Mouse (Mus musculus) MEL (cell line): ENCODE measurements at regions not wholly inside any gene's neighbourhood (a gene's known extent, or its start where the extent isn't known, plus 50 kb on each side); places are given as distances from the start of the nearest gene placed in this dataset.

Experiments used
- DNase-seq: peaks from one replicate; pipeline ENCODE4 v3.0.0; 2011; ENCODE audit warnings: low read depth, low spot score
- H3K27ac ChIP-seq: 2 replicates; pipeline ENCODE4 v1.5.1; 2012; ENCODE audit warnings: low read depth, mild to moderate bottlenecking, control low read depth, low read length, moderate library complexity; ENCODE audit not compliant: control insufficient read depth
- H3K27me3 ChIP-seq, 2 experiments: fragments of 150-350 bp in 1 of 2; sonication (generic) in 1 of 2; 2 replicates each; pipeline ENCODE4 v1.6.1; 2012; ENCODE audit warnings: low read length in 2 of 2, mild to moderate bottlenecking in 2 of 2, improper control_type of control experiment in 1 of 2, moderate library complexity in 1 of 2; ENCODE audit not compliant: insufficient read depth in 2 of 2, control insufficient read depth in 1 of 2
- H3K36me3 ChIP-seq, 2 experiments: 2 replicates each; pipeline ENCODE4 v1.6.1; 2012 to 2014; ENCODE audit warnings: low read length in 2 of 2, improper control_type of control experiment in 1 of 2, inconsistent platforms in 1 of 2, mild to moderate bottlenecking in 1 of 2; ENCODE audit not compliant: insufficient read depth in 2 of 2, control insufficient read depth in 1 of 2
- H3K4me1 ChIP-seq, 2 experiments: fragments of 150-350 bp in 1 of 2; sonication (generic) in 1 of 2; 2 replicates each; pipeline ENCODE4 v1.6.1; 2012; ENCODE audit warnings: low read length in 2 of 2, improper control_type of control experiment in 1 of 2, mild to moderate bottlenecking in 1 of 2; ENCODE audit not compliant: insufficient read depth in 2 of 2, control insufficient read depth in 1 of 2
- H3K4me3 ChIP-seq, 2 experiments: fragments of 150-350 bp in 1 of 2; sonication (generic) in 1 of 2; 2 replicates each; pipeline ENCODE4 v1.5.1; 2012; ENCODE audit warnings: low read depth in 2 of 2, low read length in 2 of 2, mild to moderate bottlenecking in 2 of 2, moderate library complexity in 2 of 2, control low read depth in 1 of 2, improper control_type of control experiment in 1 of 2; ENCODE audit not compliant: control insufficient read depth in 1 of 2, insufficient read depth in 1 of 2
- H3K79me2 ChIP-seq: 2 replicates; pipeline ENCODE4 v1.6.1; 2012; ENCODE audit warnings: mild to moderate bottlenecking, low read length, moderate library complexity; ENCODE audit not compliant: control insufficient read depth, poor library complexity, insufficient read depth
- H3K9ac ChIP-seq: 2 replicates; pipeline ENCODE4 v1.6.1; 2012; ENCODE audit warnings: low read depth, mild to moderate bottlenecking, control low read depth, low read length, moderate library complexity; ENCODE audit not compliant: control insufficient read depth, poor library complexity, severe bottlenecking
- H3K9me3 ChIP-seq: fragments of 150-350 bp; sonication (generic); replicated peaks from 2 replicates; pipeline ENCODE4 v1.6.1; 2012; ENCODE audit warnings: mild to moderate bottlenecking, low read length, improper control_type of control experiment, moderate library complexity; ENCODE audit not compliant: insufficient read depth
- CHD1 ChIP-seq: IDR thresholded peaks from 2 replicates; pipeline ENCODE4 v1.6.1; 2012; ENCODE audit warnings: low read depth, mild to moderate bottlenecking, inconsistent platforms, low read length, improper control_type of control experiment
- CHD2 ChIP-seq: IDR thresholded peaks from 2 replicates; pipeline ENCODE4 v1.6.1; 2011; ENCODE audit warnings: low read length, improper control_type of control experiment
- E2F4 ChIP-seq: IDR thresholded peaks from 2 replicates; pipeline ENCODE4 v1.6.1; 2011; ENCODE audit warnings: low read depth, low read length, improper control_type of control experiment, borderline replicate concordance
- ELF1 ChIP-seq: IDR thresholded peaks from 2 replicates; pipeline ENCODE4 v1.6.1; 2014; ENCODE audit warnings: low read depth, mild to moderate bottlenecking, inconsistent platforms, low read length, improper control_type of control experiment, moderate library complexity
- EP300 ChIP-seq, 2 experiments: IDR thresholded peaks; 2 replicates each; pipeline ENCODE4 v1.6.1; 2011; ENCODE audit warnings: improper control_type of control experiment in 2 of 2, low read length in 2 of 2, low read depth in 1 of 2, mild to moderate bottlenecking in 1 of 2
- GATA1 ChIP-seq: IDR thresholded peaks from 2 replicates; pipeline ENCODE4 v1.6.1; 2011; ENCODE audit warnings: low read depth, low read length, improper control_type of control experiment
- HCFC1 ChIP-seq: IDR thresholded peaks from 2 replicates; pipeline ENCODE4 v1.6.1; 2012; ENCODE audit warnings: low read depth, mild to moderate bottlenecking, inconsistent platforms, low read length, improper control_type of control experiment, moderate library complexity
- KAT2A ChIP-seq: conservative IDR thresholded peaks from 2 replicates; pipeline ENCODE4 v1.6.1; 2012; ENCODE audit warnings: low read depth, low read length, improper control_type of control experiment, inconsistent platforms
- MAX ChIP-seq: IDR thresholded peaks from 2 replicates; pipeline ENCODE4 v1.6.1; 2011; ENCODE audit warnings: low read length, improper control_type of control experiment
- MAZ ChIP-seq: IDR thresholded peaks from 2 replicates; pipeline ENCODE4 v1.6.1; 2012; ENCODE audit warnings: low read depth, mild to moderate bottlenecking, inconsistent platforms, low read length, improper control_type of control experiment
- NELFE ChIP-seq: IDR thresholded peaks from 2 replicates; pipeline ENCODE4 v1.6.1; 2011; ENCODE audit warnings: low read depth, low read length, improper control_type of control experiment
- NRF1 ChIP-seq: IDR thresholded peaks from 2 replicates; pipeline ENCODE4 v1.6.1; 2014; ENCODE audit warnings: low read depth, mild to moderate bottlenecking, inconsistent platforms, low read length, improper control_type of control experiment, moderate library complexity; ENCODE audit not compliant: poor library complexity, insufficient read depth, severe bottlenecking
- POLR2A ChIP-seq, 2 experiments: IDR thresholded peaks; 2 replicates each; pipeline ENCODE4 v1.6.1; 2011 to 2012; ENCODE audit warnings: low read length in 2 of 2, mild to moderate bottlenecking in 2 of 2, control low read depth in 1 of 2, improper control_type of control experiment in 1 of 2, low read depth in 1 of 2, moderate library complexity in 1 of 2; ENCODE audit not compliant: control insufficient read depth in 1 of 2, insufficient read depth in 1 of 2, poor library complexity in 1 of 2
- POLR2AphosphoS2 ChIP-seq: IDR thresholded peaks from 2 replicates; pipeline ENCODE4 v1.6.1; 2011; ENCODE audit warnings: low read length, improper control_type of control experiment
- POLR2AphosphoS5 ChIP-seq: IDR thresholded peaks from 2 replicates; pipeline ENCODE4 v1.6.1; 2012; ENCODE audit warnings: low read depth, borderline replicate concordance, mild to moderate bottlenecking, inconsistent platforms, low read length, moderate library complexity, mixed read lengths
- SIN3A ChIP-seq: IDR thresholded peaks from 2 replicates; pipeline ENCODE4 v1.6.1; 2012; ENCODE audit warnings: low read length, improper control_type of control experiment, inconsistent platforms
- SMC3 ChIP-seq: IDR thresholded peaks from 2 replicates; pipeline ENCODE4 v1.6.1; 2011; ENCODE audit warnings: low read depth, low read length, improper control_type of control experiment
- TCF12 ChIP-seq: IDR thresholded peaks from 2 replicates; pipeline ENCODE4 v1.6.1; 2014; ENCODE audit warnings: low read depth, mild to moderate bottlenecking, inconsistent platforms, low read length, improper control_type of control experiment, moderate library complexity
- USF2 ChIP-seq, 2 experiments: IDR thresholded peaks; 2 replicates each; pipeline ENCODE4 v1.6.1; 2011 to 2012; ENCODE audit warnings: improper control_type of control experiment in 2 of 2, low read length in 2 of 2, borderline replicate concordance in 1 of 2, inconsistent platforms in 1 of 2, low read depth in 1 of 2, mild to moderate bottlenecking in 1 of 2; ENCODE audit not compliant: insufficient read depth in 1 of 2
- ZC3H11A ChIP-seq: IDR thresholded peaks from 2 replicates; pipeline ENCODE4 v1.6.1; 2012; ENCODE audit warnings: low read depth, mild to moderate bottlenecking, inconsistent platforms, low read length, improper control_type of control experiment
- ZMIZ1 ChIP-seq: IDR thresholded peaks from 2 replicates; pipeline ENCODE4 v1.6.1; 2012; ENCODE audit warnings: low read depth, mild to moderate bottlenecking, inconsistent platforms, low read length, improper control_type of control experiment, moderate library complexity
- ZNF384 ChIP-seq: IDR thresholded peaks from 2 replicates; pipeline ENCODE4 v1.6.1; 2012; ENCODE audit warnings: low read depth, mild to moderate bottlenecking, inconsistent platforms, low read length, improper control_type of control experiment

DNA sequence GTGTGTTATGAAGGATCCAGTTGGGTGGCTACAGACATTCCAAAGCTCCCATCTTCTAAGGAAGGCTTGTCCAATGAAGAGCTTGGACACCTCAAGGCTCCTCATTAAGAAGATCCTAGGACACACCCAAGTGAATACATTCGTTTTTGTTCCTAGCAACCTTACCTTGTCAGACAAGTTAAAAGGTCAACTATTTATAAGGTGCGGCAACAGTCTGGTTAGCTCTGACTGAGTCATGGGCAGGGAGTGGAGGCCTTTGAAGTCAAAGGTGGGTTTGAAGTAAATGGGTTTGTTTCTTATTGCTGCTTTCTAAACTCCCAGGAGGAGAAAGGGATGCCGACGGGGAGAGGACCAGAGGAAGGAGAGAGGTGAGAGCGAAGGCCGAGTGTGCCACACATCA lies 1167.1 kb upstream of the Gulo start:
- H3K4me1 ChIP-seq = no peaks in the 10 kb centered on the region
- no peaks in the 10 kb centered on the region for H3K36me3 ChIP-seq
- no peaks in the 10 kb centered on the region for H3K79me2 ChIP-seq
- no peaks in the 10 kb centered on the region for H3K9me3 ChIP-seq
- TF ChIP-seq NELFE (no peak), ELF1 (no peak), NRF1 (no peak), SMC3 (no peak), ZC3H11A (no peak), USF2 (IDR thresholded peaks at IDR 0.05; ENCODE audit: borderline replicate concordance in 1 of 2, insufficient read depth in 1 of 2, low read depth in 1 of 2, low read length in 2 of 2) (no peak), E2F4 (no peak), CHD1 (no peak), HCFC1 (no peak), ZMIZ1 (no peak), CHD2 (no peak)
- no peak for DNase-seq
- no peaks in the 10 kb centered on the region for H3K27me3 ChIP-seq
- H3K4me3 ChIP-seq = no peak overlapping the region
- H3K9ac ChIP-seq = no peak overlapping the region
- no peak overlapping the region for H3K27ac ChIP-seq

DNA sequence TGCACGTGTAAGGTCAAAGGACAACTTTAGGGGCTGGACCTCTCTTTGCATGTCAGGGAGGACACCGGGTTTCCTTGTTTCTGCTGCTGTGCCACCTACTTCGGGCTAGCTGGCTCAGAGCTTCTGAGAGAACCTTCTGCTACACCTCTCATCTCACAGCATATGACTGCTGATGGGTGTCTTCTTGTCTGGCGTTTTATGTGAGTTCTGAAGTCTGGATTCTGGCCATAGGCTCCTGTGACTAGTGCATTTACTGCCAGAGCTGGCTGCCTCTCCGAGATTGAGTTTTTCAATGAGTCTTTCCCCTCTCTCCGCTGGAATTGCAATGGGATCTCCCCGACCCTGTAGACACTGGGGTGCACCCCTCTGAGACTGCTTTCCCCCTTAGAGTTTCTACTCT lies 1165.9 kb upstream of the Gulo start:
- H3K4me1 ChIP-seq = no peaks in the 10 kb centered on the region
- no peaks in the 10 kb centered on the region for H3K27me3 ChIP-seq
- no peaks in the 10 kb centered on the region for H3K9me3 ChIP-seq
- H3K4me3 ChIP-seq = no peak overlapping the region
- DNase-seq = no peak
- no peak for TF ChIP-seq MAX
- no peak for TF ChIP-seq EP300 (IDR thresholded peaks at IDR 0.05; ENCODE audit: low read depth in 1 of 2, low read length in 2 of 2)
- TF ChIP-seq POLR2AphosphoS5 = no peak
- no peak for TF ChIP-seq NRF1
- no peak for TF ChIP-seq ZNF384
- TF ChIP-seq POLR2A (IDR thresholded peaks at IDR 0.05; ENCODE audit: control insufficient read depth in 1 of 2, insufficient read depth in 1 of 2, low read depth in 1 of 2, low read length in 2 of 2, poor library complexity in 1 of 2) = no peak
- no peak for TF ChIP-seq E2F4
- TF ChIP-seq SIN3A = no peak
- no peak for TF ChIP-seq ZC3H11A
- TF ChIP-seq POLR2AphosphoS2 = no peak
- no peak for TF ChIP-seq GATA1
- no peak for TF ChIP-seq TCF12
- TF ChIP-seq CHD1 = no peak
- no peak for TF ChIP-seq USF2 (IDR thresholded peaks at IDR 0.05; ENCODE audit: borderline replicate concordance in 1 of 2, insufficient read depth in 1 of 2, low read depth in 1 of 2, low read length in 2 of 2)
- TF ChIP-seq MAZ = no peak
- no peak for TF ChIP-seq CHD2
- TF ChIP-seq KAT2A = no peak
- no peaks in the 10 kb centered on the region for H3K79me2 ChIP-seq
- H3K36me3 ChIP-seq = no peaks in the 10 kb centered on the region
- H3K9ac ChIP-seq = no peak overlapping the region
- H3K27ac ChIP-seq = no peak overlapping the region
